8 mouse cellular contexts compared by ENCODE assay signal in genomic region chr12:85219236-85219904, GRCm38 (mm10). TPM values are rescaled to one million over a fixed set of nuclear protein-coding genes. Genes with fewer than 3 reads are reported as not detected.
DNase-seq lines count a peak whose midpoint lies in the region; ATAC-seq and TF ChIP-seq lines count a peak whose summit lies in the region.

Eif2b2 (plus strand) TSS chr12:85219481.

- CTCF ChIA-PET in Patski (lab: Charles Lee) = interaction anchor here (0.9 to 2.5 kb wide), 5 partner anchors 10 to 86 kb away, joined by 3 to 8 read pairs (median 3); no protein-coding TSS in a partner anchor

- under 1% methylated on average over 54 of the region's 54 CpGs for WGBS in hindbrain, embryonic 14.5 days

- peaks cover 29% of the 10 kb centered on the region for H3K36me3 ChIP-seq in hindbrain, embryonic 14.5 days (replicated peaks; ENCODE audit: control insufficient read depth, insufficient read depth)

- no peak for TF ChIP-seq CTCF in Patski (IDR thresholded peaks at IDR 0.05)

- no peak for DNase-seq in Patski (ENCODE audit: low read depth, low spot score)
- peak; percentile 97 to 99 for DNase-seq in cerebellum, postnatal 14 days
- peak; percentile 94 to 96 for DNase-seq in frontal cortex, postnatal 25 days (ENCODE audit: low spot score in 2 of 2)
- peak; percentile 98 for DNase-seq in hindbrain, embryonic 14.5 days (ENCODE audit: low spot score)
- peak; percentile 99 for DNase-seq in layer of hippocampus, postnatal 36 days
- DNase-seq in lung, postnatal 36 days = peak; percentile 99
- DNase-seq in retina, postnatal 1 day = peak; percentile 99
- DNase-seq in urinary bladder, adult 18-20 months (ENCODE audit: low spot score in 2 of 2) = peak; percentile 96 to 98

- in situ Hi-C loops in Patski (cut with MboI; ENCODE audit: low pct_unique_long_range_greater_than_20kb) = no loop called here

- H3K4me1 ChIP-seq in hindbrain, embryonic 14.5 days (replicated peaks; ENCODE audit: control insufficient read depth, insufficient read depth, low read length) = peaks cover 16% of the 10 kb centered on the region

- no peaks in the 10 kb centered on the region for H3K9me3 ChIP-seq in hindbrain, embryonic 14.5 days (ENCODE audit: control insufficient read depth, low read length)

- peak within 1 kb of the TSS; percentile 60 for H3K4me3 ChIP-seq in hindbrain, embryonic 14.5 days (replicated peaks; ENCODE audit: low read length)

- POLR2A ChIA-PET in Patski (lab: Charles Lee) = interaction anchor here (1.2 to 1.4 kb wide), 3 partner anchors 18 to 79 kb away, joined by 4 to 6 read pairs (median 4); no protein-coding TSS in a partner anchor

- H3K4me2 ChIP-seq in hindbrain, embryonic 14.5 days (replicated peaks) = peak within 1 kb of the TSS; percentile 81

- ATAC-seq in Patski = peak; percentile 95
- ATAC-seq in hindbrain, embryonic 14.5 days (ENCODE audit: low FRiP score) = peak; percentile 99

- no peaks in the 10 kb centered on the region for H3K27me3 ChIP-seq in Patski
- no peaks in the 10 kb centered on the region for H3K27me3 ChIP-seq in hindbrain, embryonic 14.5 days (ENCODE audit: control insufficient read depth, insufficient read depth, low read length)

- H3K9ac ChIP-seq in hindbrain, embryonic 14.5 days = peak within 1 kb of the TSS; percentile 63

- peak within 1 kb of the TSS; percentile 81 for H3K27ac ChIP-seq in hindbrain, embryonic 14.5 days

RNA-seq across cellular contexts. Expression of gene Eif2b2, which starts in this region (rescaled TPM):
- polyA plus RNA-seq in Patski (2021) = 68.8 TPM
- 68.6 and 77.6 TPM in 2 replicates for polyA plus RNA-seq in hindbrain, embryonic 14.5 days (2014; fragmentation: Nextera tagmentation; extraction: Ambion mirVana)
- 10 to 100 TPM; 52.4 to 57.6 TPM for total RNA-seq in layer of hippocampus, postnatal 36 days (2021)
